Mouse (Mus musculus) embryonic fibroblast, embryonic 13.5 days (primary cell): ENCODE measurements around the gene Sgsm2. TPM values are rescaled to one million over a fixed set of nuclear protein-coding genes. Genes with fewer than 3 reads are reported as not detected.

Experiments used
- H3K27ac ChIP-seq: 2 replicates; pipeline ENCODE4 v1.5.1; 2012; ENCODE audit warnings: low read length, control low read depth, inconsistent platforms; ENCODE audit not compliant: insufficient read depth
- H3K4me1 ChIP-seq: 2 replicates; pipeline ENCODE4 v1.6.1; 2011; ENCODE audit warnings: low read length; ENCODE audit not compliant: control insufficient read depth, insufficient read depth
- H3K4me3 ChIP-seq: 2 replicates; pipeline ENCODE4 v1.5.1; 2011; ENCODE audit warnings: mild to moderate bottlenecking, control low read depth, low read length; ENCODE audit not compliant: insufficient read depth
- CTCF ChIP-seq: IDR thresholded peaks from 2 replicates; pipeline ENCODE4 v1.5.1; 2011; ENCODE audit warnings: mild to moderate bottlenecking, control low read depth, low read length, moderate library complexity, borderline replicate concordance; ENCODE audit not compliant: insufficient read depth
- POLR2A ChIP-seq: IDR thresholded peaks from 2 replicates; pipeline ENCODE4 v1.6.1; 2011; ENCODE audit warnings: low read depth, mild to moderate bottlenecking, control low read depth, low read length, moderate library complexity
- polyA plus RNA-seq: library from polyadenylated mRNA; stranded (reverse); fragments of >200 nt; gene quantifications from 2 replicates; pipeline ENCODE4 v1.2.4, GENCODE M21; 2011; ENCODE audit warnings: low read depth; ENCODE audit not compliant: missing spikeins, insufficient read length

Sgsm2 gene
- polyA plus RNA-seq, 1 experiment, result 11.4 TPM

DNA sequence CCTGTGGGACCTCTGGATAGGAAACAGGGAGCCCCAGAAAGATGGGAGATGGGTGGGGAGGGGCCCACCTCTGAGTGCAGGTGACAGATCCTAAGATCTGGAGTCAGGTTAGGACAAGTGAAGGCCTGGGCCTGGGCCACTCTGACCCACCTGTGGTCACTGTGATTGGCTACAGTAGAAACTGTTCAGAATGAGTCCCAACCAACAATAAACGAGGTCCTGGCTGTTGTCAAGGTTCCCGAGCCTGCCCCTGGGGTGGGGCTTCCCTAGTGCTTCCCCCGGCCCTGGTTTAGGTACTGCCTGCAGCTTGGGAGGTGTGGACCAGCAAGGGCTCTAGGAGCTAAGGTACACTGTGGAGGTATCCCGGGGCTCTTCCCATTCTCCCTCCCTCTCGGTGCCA, 53.1 kb downstream of the Sgsm2 start:
- Histone ChIP-seq H3K27ac (no peak overlapping the region), H3K4me3 (no peak overlapping the region), H3K4me1 (peaks cover 5% of the 10 kb centered on the region)
- TF ChIP-seq POLR2A, result no peak
- no peak for TF ChIP-seq CTCF

- Histone ChIP-seq H3K27ac (no peak overlapping the region), H3K4me1 (peaks cover 5% of the 10 kb centered on the region), H3K4me3 (no peak overlapping the region)
- TF ChIP-seq CTCF (no peak), POLR2A (no peak)
Observed at GRCm38 (mm10) chr11:74843435-74843714, 53.5 kb downstream of the Sgsm2 start.

- no peak overlapping the region for H3K27ac ChIP-seq
- TF ChIP-seq CTCF, result no peak
- TF ChIP-seq POLR2A, result no peak
- peaks cover 5% of the 10 kb centered on the region for H3K4me1 ChIP-seq
- H3K4me3 ChIP-seq, result no peak overlapping the region
Observed at GRCm38 (mm10) chr11:74842656-74843434, 54.0 kb downstream of the Sgsm2 start.

DNA sequence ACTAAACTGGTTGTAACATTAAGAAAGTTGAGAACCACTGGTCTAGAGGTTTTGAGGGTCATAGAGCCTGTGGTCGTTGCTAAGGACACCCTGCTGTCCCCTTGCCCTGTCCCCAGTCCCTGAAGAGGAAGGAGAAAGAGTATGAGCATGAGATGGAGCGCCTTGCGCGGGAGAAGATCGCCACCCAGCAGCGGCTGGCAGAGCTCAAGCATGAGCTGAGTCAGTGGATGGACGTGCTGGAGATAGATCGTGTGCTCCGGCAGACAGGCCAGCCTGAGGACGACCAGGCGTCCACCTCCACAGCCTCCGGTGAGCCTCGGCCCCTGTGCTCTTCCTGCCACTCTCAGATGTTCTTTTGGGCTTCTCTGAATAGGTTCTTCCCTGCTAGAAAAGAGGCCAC, 54.8 kb downstream of the Sgsm2 start:
- TF ChIP-seq POLR2A (no peak), CTCF (no peak)
- Histone ChIP-seq H3K27ac (no peak overlapping the region), H3K4me1 (peaks cover 10% of the 10 kb centered on the region), H3K4me3 (no peak overlapping the region)

- H3K4me1 ChIP-seq, result peaks cover 10% of the 10 kb centered on the region
- no peak overlapping the region for H3K27ac ChIP-seq
- no peak for TF ChIP-seq POLR2A
- no peak for TF ChIP-seq CTCF
- no peak overlapping the region for H3K4me3 ChIP-seq
Observed at GRCm38 (mm10) chr11:74841366-74841765, 55.5 kb downstream of the Sgsm2 start.

DNA sequence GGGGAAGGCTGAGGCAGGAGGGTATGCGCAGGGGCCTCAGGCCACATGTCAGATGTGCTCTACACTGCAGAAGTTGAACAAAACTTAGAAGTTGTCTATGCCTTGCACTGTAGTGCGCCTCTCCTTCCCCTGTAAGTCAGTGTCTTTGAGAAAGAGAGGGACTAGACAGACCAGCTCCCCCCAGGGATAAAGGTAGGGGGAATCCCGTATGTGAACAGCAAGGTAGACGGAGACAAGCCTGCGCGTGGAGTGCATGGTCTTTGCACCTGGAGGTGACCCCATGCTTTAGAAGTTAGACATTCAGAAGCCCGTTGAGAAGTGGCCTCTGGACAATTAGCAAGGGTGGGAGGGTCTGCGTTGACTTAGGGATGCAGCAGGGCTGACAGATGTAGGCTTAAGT, 56.1 kb downstream of the Sgsm2 start:
- no peak overlapping the region for H3K4me3 ChIP-seq
- peaks cover 10% of the 10 kb centered on the region for H3K4me1 ChIP-seq
- no peak overlapping the region for H3K27ac ChIP-seq
- TF ChIP-seq CTCF, result no peak

DNA sequence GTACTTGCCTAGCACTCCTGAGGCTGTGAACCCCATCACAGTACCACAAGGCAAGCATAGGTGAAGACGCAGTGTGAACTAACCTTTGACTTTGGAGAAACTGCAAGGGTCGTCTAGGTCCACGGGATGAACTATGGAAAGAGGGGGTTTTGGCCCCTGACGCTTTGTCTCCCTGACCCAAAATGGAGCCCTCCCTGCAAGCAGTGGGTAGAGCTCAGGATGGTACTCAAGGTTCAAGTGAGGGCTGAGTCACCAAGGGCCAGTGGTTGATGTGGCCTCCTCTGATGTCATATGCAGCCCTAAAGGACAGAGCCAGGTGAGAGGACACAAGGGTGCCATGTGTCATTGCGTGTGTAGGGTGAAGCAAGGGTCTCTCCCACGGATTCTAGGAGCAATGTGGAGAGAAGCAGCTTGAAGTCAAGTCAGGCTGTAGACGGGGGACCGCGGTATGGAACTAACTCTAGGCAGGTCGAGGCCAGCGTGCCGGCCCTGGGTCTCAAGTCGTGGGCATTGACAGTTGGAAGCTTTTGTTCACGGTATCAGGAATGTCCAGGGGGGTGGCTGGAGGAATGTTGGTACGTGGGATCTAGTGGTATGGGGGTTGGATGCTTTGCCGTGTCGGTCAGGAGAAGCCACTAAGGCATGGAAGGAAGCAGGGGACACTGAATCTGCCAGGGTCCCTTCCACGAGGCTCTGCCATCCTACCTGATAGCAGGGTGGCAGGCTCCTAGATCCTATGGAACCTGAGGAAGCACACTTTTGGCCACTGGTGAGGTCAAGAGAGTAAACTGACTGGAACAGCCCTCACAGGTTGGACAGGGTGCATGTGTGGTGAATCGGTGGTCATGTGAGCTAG, 56.8 kb downstream of the Sgsm2 start:
- Histone ChIP-seq H3K27ac (no peak overlapping the region), H3K4me3 (no peak overlapping the region), H3K4me1 (peaks cover 10% of the 10 kb centered on the region)
- TF ChIP-seq CTCF, result no peak
- no peak for TF ChIP-seq POLR2A

GRCm38 (mm10) chr11:74838971-74839370, 57.9 kb downstream of the Sgsm2 start:
- H3K27ac ChIP-seq, result peak overlapping the region; percentile 99
- H3K4me1 ChIP-seq, result peaks cover 10% of the 10 kb centered on the region
- TF ChIP-seq CTCF (no peak), POLR2A (no peak)
- H3K4me3 ChIP-seq, result no peak overlapping the region

DNA sequence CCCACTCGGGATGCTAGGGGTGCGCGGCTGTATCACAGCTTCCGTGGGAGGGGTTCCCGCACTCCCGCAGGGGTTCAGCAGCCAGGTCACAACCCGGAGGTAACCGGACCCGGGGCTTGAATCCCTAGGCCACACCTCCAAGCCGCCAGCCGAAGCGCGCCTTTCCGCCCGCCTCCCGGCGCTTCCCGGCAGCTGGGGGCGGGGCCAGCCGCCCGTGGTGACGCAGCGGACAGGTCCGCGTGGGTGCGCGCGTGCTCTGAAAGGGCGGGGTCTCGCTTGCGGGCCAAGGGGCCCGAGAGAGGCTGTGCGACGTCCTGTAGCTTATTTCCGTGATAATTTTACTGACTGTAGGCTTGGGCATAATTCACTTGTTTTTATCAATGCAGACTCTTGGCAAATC, 58.4 kb downstream of the Sgsm2 start:
- no peak overlapping the region for H3K4me3 ChIP-seq
- H3K4me1 ChIP-seq, result peaks cover 10% of the 10 kb centered on the region
- TF ChIP-seq POLR2A, result peak; percentile 17
- TF ChIP-seq CTCF, result no peak
- peak overlapping the region; percentile 99 for H3K27ac ChIP-seq
